Mouse (Mus musculus) embryonic facial prominence, embryonic 11.5 days (tissue): ENCODE results near the gene Ptges2. TPM values are rescaled to one million over a fixed set of nuclear protein-coding genes. Genes with fewer than 3 reads are reported as not detected.

Experiments
- ATAC-seq: fragments of 200-750 bp; cut with Nextera tagmentation; replicated peaks from 2 replicates; pipeline ENCODE4 v1.8.0; 2017; ENCODE audit warnings: low read depth; ENCODE audit not compliant: insufficient number of reproducible peaks, low FRiP score, low TSS enrichment
- DNase-seq: peaks from one replicate; pipeline ENCODE4 v3.0.0-alpha.2; 2015; ENCODE audit warnings: low spot score
- H3K27ac ChIP-seq: fragments of 300-500 bp; sonication (generic); replicated peaks from 2 replicates; pipeline ENCODE4 v1.5.1; 2014; ENCODE audit warnings: mild to moderate bottlenecking, low read depth, low read length, control low read depth
- H3K27me3 ChIP-seq: fragments of 300-500 bp; sonication (generic); 2 replicates; pipeline ENCODE4 v1.6.1; 2014; ENCODE audit warnings: mild to moderate bottlenecking, low read length, moderate library complexity, mixed read lengths; ENCODE audit not compliant: control insufficient read depth, insufficient read depth
- H3K36me3 ChIP-seq: fragments of 300-500 bp; sonication (generic); replicated peaks from 2 replicates; pipeline ENCODE4 v1.6.1; 2014; ENCODE audit warnings: low read depth, mild to moderate bottlenecking, low read length, moderate library complexity, mixed read lengths; ENCODE audit not compliant: control insufficient read depth, insufficient read depth
- H3K4me1 ChIP-seq: fragments of 300-500 bp; sonication (generic); 2 replicates; pipeline ENCODE4 v1.6.1; 2014; ENCODE audit warnings: low read length, mixed read lengths; ENCODE audit not compliant: control insufficient read depth, insufficient read depth
- H3K4me2 ChIP-seq: fragments of 300-500 bp; sonication (generic); 2 replicates; pipeline ENCODE4 v1.6.1; 2014; ENCODE audit warnings: low read depth, mild to moderate bottlenecking, control low read depth, low read length, moderate library complexity
- H3K4me3 ChIP-seq: fragments of 300-500 bp; sonication (generic); 2 replicates; pipeline ENCODE4 v1.5.1; 2014; ENCODE audit warnings: low read depth, low read length, control low read depth
- H3K9ac ChIP-seq: fragments of 300-500 bp; sonication (generic); replicated peaks from 2 replicates; pipeline ENCODE4 v1.6.1; 2014; ENCODE audit warnings: mild to moderate bottlenecking, control low read depth, low read length
- H3K9me3 ChIP-seq: fragments of 300-500 bp; sonication (generic); replicated peaks from 2 replicates; pipeline ENCODE4 v1.6.1; 2016; ENCODE audit warnings: mild to moderate bottlenecking, low read length, inconsistent platforms, mixed read lengths; ENCODE audit not compliant: control insufficient read depth
- WGBS: fragments of 180-500 bp; shearing (Covaris S2); extraction: QIAGEN DNeasy Blood & Tissue Kit; methylation state at CpG from one replicate; pipeline ENCODE4 v1.1.7; 2014; 5-methylcytosine and 5-hydroxymethylcytosine counted together
- polyA plus RNA-seq: library from polyadenylated mRNA; unstranded; fragments of >200 nt; fragmentation: Nextera tagmentation; extraction: Ambion mirVana; gene quantifications from 2 replicates; pipeline ENCODE4 v1.2.1, GENCODE M21; 2014

Ptges2 gene
- polyA plus RNA-seq, 1 experiment from 2014 or later, result 33.0 TPM

DNA sequence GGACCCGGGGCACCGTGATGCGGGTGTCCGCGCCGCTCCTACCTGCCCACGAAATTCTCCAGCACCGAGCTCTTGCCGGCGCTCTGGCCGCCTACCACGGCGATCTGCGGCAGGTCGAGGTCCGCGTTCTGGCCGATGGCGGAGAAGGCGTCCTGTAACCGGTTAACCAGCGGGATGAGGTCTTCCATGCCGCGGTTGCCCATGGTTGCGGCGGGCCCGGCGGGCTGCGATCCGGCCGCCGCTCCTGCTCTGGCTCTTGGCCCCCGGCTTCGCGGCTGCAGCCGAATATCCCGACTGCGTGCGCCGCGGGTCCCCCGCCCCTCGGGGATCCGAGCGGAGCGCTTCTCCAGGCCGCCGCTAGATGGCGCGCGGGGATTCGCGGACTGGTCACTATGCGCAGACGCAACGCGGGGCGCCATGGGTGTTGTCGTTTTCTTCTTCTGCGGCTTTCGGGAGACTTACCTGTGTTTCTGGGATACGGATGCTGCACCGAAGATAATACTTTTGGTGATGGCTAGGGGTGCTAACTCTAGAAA lies 42.6 kb upstream of the Ptges2 start, which contains the start of gene Dnm1:
Dnm1 (minus strand) TSS at position 332 of the 536 bp plus-strand sequence.
- H3K4me2 ChIP-seq, result peak within 1 kb of the TSS; percentile 87
- DNase-seq (peak; percentile 96), ATAC-seq (peak; percentile 14; the same call in 1 of the 2 replicates)
- peaks cover 10% of the 10 kb centered on the region for H3K4me1 ChIP-seq
- peak within 1 kb of the TSS; percentile 71 for H3K27ac ChIP-seq
- WGBS, result under 1% methylated on average over 63 of the region's 63 CpGs
- no peaks in the 10 kb centered on the region for H3K27me3 ChIP-seq
- H3K4me3 ChIP-seq, result peak within 1 kb of the TSS; percentile 73
- peak within 1 kb of the TSS; percentile 74 for H3K9ac ChIP-seq
- H3K36me3 ChIP-seq, result no peaks in the 10 kb centered on the region
- no peaks in the 10 kb centered on the region for H3K9me3 ChIP-seq

DNA sequence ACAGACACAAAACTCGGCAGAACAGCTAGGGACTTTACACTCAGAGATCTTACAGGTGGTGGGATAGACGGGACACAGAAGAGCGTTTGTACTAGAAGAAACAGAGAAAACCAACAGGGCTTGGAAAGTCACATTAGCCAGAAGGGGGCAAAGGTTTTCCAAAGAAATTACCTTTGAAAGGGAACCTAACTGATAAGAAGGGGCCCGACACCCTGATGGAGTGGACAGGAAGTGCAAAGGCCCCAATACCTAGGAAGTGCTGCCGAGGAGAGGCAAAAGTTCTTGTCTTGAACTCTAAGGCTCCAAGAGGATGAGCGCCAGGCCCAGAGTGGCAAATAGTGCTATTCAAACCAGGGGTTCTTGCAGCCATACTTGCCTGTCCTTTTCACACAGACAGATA lies 41.9 kb upstream of the Ptges2 start:
- DNase-seq (no peak), ATAC-seq (no peak)
- Histone ChIP-seq H3K4me3 (no peak overlapping the region), H3K27ac (no peak overlapping the region), H3K9ac (no peak overlapping the region), H3K36me3 (no peaks in the 10 kb centered on the region), H3K4me2 (no peak overlapping the region), H3K4me1 (peaks cover 10% of the 10 kb centered on the region), H3K9me3 (no peaks in the 10 kb centered on the region), H3K27me3 (no peaks in the 10 kb centered on the region)
- WGBS, result 60% methylated on average over 6 of the region's 6 CpGs

DNA sequence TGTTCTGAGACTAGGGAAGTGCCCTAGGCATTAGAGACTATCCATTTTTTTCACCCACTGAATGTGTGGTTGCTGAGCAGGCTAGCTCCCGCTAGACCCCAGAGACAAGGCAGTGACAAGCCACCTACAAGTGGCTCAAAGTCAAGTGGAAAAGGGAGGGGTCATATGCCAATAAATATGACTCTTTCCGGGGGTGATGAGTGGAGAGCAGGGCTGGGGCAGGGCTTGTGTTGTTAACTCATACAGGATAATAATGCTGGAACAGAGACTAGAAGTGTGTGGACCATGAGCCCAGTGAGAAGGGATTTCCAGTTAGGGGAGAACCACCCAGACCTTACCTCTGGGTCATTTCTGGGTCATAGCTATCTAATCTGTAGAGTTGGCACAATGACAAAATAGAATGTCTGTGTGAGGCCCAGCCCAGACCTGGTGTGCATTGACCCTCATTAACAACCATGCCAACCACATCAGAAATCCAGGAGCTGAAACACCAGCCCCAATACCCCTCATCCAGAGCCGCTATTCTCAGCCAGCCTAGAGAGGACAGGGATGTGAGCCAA lies 41.3 kb upstream of the Ptges2 start:
- Histone ChIP-seq H3K4me2 (no peak overlapping the region), H3K4me3 (no peak overlapping the region), H3K9me3 (no peaks in the 10 kb centered on the region), H3K36me3 (no peaks in the 10 kb centered on the region), H3K27ac (no peak overlapping the region), H3K4me1 (peaks cover 10% of the 10 kb centered on the region), H3K27me3 (no peaks in the 10 kb centered on the region), H3K9ac (no peak overlapping the region)
- WGBS, result 86% methylated on average over 3 of the region's 3 CpGs
- no peak for DNase-seq
- no peak for ATAC-seq

DNA sequence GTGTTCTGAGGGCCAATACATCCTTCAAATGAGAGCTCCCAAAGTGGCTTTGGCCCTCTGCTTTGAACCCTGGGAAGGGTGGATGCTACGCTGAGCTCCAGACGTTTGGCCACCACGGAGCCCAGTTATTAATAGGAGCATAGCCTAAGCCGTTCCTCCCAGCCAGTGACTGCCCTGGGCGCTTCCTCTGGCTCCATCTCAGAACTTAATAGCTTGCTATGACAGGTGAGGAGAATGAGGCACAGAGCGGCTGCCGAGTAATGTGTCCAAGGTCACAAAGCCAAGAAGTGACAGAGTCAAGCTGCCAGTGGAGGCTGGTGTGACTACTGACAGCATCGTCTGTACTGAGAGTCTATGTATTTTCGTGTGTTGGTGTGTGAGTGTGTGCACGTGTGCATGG lies 39.5 kb upstream of the Ptges2 start:
- Histone ChIP-seq H3K36me3 (no peaks in the 10 kb centered on the region), H3K9ac (no peak overlapping the region), H3K4me3 (no peak overlapping the region), H3K9me3 (no peaks in the 10 kb centered on the region), H3K27ac (no peak overlapping the region), H3K27me3 (no peaks in the 10 kb centered on the region), H3K4me1 (peaks cover 5% of the 10 kb centered on the region; the same call in 1 of the 2 replicates), H3K4me2 (no peak overlapping the region)
- DNase-seq (no peak), ATAC-seq (no peak)
- 65% methylated on average over 10 of the region's 10 CpGs for WGBS

DNA sequence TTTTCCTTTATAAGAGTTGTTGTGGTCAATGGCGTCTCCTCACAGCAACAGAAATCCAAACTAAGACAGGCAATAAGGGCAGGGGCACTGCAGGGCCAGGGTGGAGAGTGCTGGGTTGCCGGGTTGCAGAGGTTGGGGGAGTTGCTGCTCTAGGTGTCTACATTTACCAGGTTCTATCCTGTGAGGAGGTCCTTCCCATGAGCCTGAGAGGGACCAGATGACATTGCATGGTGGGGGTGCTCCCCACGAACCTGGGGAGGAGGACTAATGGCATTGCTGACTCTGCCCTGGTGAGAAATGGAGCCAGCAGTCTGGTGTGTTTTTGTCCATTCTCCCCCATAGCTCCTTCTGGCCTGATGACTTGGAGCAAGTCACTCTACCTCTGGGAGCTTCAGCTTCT lies 38.0 kb upstream of the Ptges2 start:
- H3K9ac ChIP-seq, result no peak overlapping the region
- DNase-seq, result no peak
- no peak overlapping the region for H3K4me3 ChIP-seq
- H3K27ac ChIP-seq, result no peak overlapping the region
- H3K4me2 ChIP-seq, result no peak overlapping the region
- no peak for ATAC-seq
- H3K36me3 ChIP-seq, result no peaks in the 10 kb centered on the region
- no peaks in the 10 kb centered on the region for H3K9me3 ChIP-seq
- no peaks in the 10 kb centered on the region for H3K4me1 ChIP-seq
- H3K27me3 ChIP-seq, result no peaks in the 10 kb centered on the region
- WGBS, result 73% methylated on average over 3 of the region's 3 CpGs

DNA sequence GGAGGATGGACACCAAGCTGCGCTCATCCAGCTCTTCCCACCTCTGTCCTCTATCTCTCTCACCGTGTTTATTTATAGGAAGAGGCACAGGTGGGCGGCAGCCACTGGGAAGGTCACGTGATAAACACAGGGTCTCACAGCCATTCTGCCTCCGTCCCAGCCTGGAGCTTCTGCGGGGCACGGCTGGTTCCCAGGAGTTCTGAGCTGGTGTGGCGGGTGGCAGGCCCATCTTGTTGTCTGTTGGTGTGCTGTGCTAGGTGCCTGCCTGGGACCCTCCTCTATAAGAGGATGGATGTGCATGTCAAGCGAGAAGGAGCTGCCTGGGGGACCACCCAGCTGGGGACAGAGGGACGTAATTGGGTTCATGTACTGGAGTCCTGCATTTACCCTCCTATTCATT lies 37.3 kb upstream of the Ptges2 start:
- no peak for DNase-seq
- 70% methylated on average over 10 of the region's 10 CpGs for WGBS
- Histone ChIP-seq H3K4me1 (no peaks in the 10 kb centered on the region), H3K4me2 (no peak overlapping the region), H3K27me3 (no peaks in the 10 kb centered on the region), H3K36me3 (no peaks in the 10 kb centered on the region), H3K9me3 (no peaks in the 10 kb centered on the region), H3K9ac (no peak overlapping the region), H3K27ac (no peak overlapping the region), H3K4me3 (no peak overlapping the region)
- no peak for ATAC-seq

DNA sequence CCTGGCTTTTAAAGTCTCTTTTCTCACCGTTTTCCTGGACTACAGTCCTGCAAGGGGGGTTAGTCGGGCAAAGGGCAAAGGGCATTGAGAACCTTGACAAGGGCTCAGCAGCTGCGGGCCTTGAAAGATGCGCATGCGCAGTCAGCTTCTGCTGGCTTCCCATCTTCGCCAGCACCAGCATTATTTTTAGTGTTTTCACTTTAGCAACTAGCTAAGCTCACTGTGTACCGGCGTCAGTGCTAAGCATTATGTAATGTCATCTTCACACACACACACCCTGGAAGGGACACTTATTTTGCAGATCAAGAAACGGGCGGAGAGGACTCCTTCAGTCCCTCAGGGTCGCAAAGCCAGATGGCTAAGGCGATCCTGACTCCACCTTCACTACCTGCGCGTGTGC lies 35.0 kb upstream of the Ptges2 start:
- peak overlapping the region; percentile 24 for H3K4me3 ChIP-seq
- ATAC-seq (no peak), DNase-seq (peak; percentile 81)
- H3K9me3 ChIP-seq, result no peaks in the 10 kb centered on the region
- H3K4me1 ChIP-seq, result peaks cover 3% of the 10 kb centered on the region
- peak overlapping the region; percentile 61 for H3K4me2 ChIP-seq
- no peaks in the 10 kb centered on the region for H3K36me3 ChIP-seq
- H3K27me3 ChIP-seq, result no peaks in the 10 kb centered on the region
- no peak overlapping the region for H3K9ac ChIP-seq
- H3K27ac ChIP-seq, result no peak overlapping the region
- WGBS, result 2% methylated on average over 14 of the region's 14 CpGs

DNA sequence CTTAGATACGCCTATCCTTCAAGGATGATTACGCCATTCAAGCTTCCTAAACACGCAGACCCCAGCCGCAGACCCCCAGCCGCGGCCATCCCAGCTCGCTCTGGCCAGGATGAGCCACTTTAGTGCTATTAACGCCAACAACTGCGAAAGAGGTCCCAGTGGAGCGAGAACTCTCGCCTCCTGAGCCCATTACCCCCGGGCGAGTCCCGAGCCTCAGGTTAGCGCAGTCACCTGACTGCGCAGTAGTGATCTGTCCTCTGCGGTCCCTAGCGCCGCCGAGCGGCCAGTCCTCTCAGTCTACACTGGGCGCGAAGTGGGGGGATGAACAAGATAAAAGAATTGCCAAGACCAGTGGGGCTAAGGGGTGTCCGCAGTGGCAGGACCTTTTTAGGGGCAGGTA lies 34.3 kb upstream of the Ptges2 start:
- H3K27ac ChIP-seq, result no peak overlapping the region
- ATAC-seq, result peak; percentile 81
- H3K4me3 ChIP-seq, result peak overlapping the region; percentile 24
- H3K4me1 ChIP-seq, result peaks cover 3% of the 10 kb centered on the region
- no peaks in the 10 kb centered on the region for H3K36me3 ChIP-seq
- H3K4me2 ChIP-seq, result peak overlapping the region; percentile 61
- peak; percentile 75 for DNase-seq
- 1% methylated on average over 24 of the region's 24 CpGs for WGBS
- H3K9me3 ChIP-seq, result no peaks in the 10 kb centered on the region
- H3K27me3 ChIP-seq, result no peaks in the 10 kb centered on the region
- 0 out of 2 replicates have a peak overlapping the region, but pooled peaks have one; percentile 26 for H3K9ac ChIP-seq
